Mouse (Mus musculus) retina, postnatal 1 day (tissue): Measurements from ENCODE around the gene Drd5.

ENCODE experiments used
- DNase-seq: peaks from one replicate; pipeline ENCODE4 v3.0.0-alpha.2; 2012

Gene Drd5

GRCm38 (mm10) chr5:38356927-38357326, 37.8 kb downstream of the Drd5 start:
- DNase-seq = no peak

- DNase-seq = no peak
Observed at GRCm38 (mm10) chr5:38359716-38360115, 40.5 kb downstream of the Drd5 start.

- DNase-seq = no peak
Observed at GRCm38 (mm10) chr5:38364396-38364795, 45.2 kb downstream of the Drd5 start.

- DNase-seq = peak; percentile 62
Observed at GRCm38 (mm10) chr5:38365521-38365920, 46.4 kb downstream of the Drd5 start.

- peak; percentile 57 for DNase-seq
Observed at GRCm38 (mm10) chr5:38366650-38367470, 47.7 kb downstream of the Drd5 start.

GRCm38 (mm10) chr5:38371308-38371707, 52.1 kb downstream of the Drd5 start:
- DNase-seq = no peak
